Mouse (Mus musculus) gastrocnemius, adult 8-10 months (tissue): ENCODE data around the gene Stk38. TPM values are rescaled to one million over a fixed set of nuclear protein-coding genes. Genes with fewer than 3 reads are reported as not detected.
A peak's percentile ranks its signal among the peaks of the same experiment; 100 is the strongest.
"Not testable (repeated sequence)": the region's sequence is repeated elsewhere in the genome, so short reads cannot be mapped to it uniquely, and the experiment has no call there.

Experiments used
- DNase-seq, 2 experiments: peaks; one replicate each; pipeline ENCODE4 v3.0.0; 2022; ENCODE audit warnings: low spot score in 2 of 2
- total RNA-seq, 4 experiments: library from RNA; stranded (reverse); gene quantifications; 2 replicates each; pipeline ENCODE4 v1.2.4; 2022

The Stk38 gene
- total RNA-seq, 4 experiments from 2014 or later = 19.5 to 22.5 (median 19.8) TPM

DNA sequence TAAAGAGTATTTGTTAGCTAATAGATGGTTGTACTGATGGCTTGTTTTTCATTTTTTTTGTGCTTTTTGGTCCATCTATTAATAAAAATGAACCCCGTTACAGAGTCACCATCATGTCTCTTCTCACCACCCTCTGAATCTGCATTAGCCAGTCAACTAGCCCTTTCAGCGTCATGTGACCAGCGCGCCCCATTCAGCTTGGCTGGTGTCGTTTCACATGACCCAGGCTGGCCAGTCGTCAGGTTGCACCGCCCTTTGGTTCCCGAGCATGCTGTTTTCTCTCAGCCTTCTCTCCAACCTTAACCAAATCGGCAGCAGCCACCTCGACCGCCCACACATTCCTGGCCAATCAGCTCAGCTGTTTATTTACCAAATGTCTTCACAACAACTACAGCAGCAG lies 31.6 kb upstream of the Stk38 start:
- DNase-seq = no peak

DNA sequence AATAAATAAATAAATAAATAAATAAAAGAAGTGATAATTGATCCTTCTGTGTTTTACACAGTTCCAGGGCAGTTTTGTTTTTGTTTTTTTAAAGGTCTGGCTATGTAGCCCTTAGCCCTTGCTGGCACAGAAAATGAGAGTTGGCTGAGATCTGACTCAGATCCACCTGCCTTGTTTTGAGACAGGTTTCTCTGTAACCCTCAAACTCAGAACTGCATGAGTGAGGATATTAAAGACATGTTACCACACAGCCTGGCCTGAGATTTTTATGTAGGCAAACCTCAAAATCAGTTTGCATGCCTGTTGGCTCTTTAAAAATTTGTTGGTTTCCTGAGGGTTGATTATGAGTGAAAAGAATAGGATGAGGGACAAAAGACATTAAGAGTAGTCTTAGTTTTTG lies 27.7 kb upstream of the Stk38 start:
- no peak for DNase-seq

- DNase-seq = no peak
Measured at GRCm38 (mm10) chr17:29034264-29034663, 26.5 kb upstream of the Stk38 start.

- DNase-seq = no peak
Measured at GRCm38 (mm10) chr17:29033569-29034061, 25.8 kb upstream of the Stk38 start.

DNA sequence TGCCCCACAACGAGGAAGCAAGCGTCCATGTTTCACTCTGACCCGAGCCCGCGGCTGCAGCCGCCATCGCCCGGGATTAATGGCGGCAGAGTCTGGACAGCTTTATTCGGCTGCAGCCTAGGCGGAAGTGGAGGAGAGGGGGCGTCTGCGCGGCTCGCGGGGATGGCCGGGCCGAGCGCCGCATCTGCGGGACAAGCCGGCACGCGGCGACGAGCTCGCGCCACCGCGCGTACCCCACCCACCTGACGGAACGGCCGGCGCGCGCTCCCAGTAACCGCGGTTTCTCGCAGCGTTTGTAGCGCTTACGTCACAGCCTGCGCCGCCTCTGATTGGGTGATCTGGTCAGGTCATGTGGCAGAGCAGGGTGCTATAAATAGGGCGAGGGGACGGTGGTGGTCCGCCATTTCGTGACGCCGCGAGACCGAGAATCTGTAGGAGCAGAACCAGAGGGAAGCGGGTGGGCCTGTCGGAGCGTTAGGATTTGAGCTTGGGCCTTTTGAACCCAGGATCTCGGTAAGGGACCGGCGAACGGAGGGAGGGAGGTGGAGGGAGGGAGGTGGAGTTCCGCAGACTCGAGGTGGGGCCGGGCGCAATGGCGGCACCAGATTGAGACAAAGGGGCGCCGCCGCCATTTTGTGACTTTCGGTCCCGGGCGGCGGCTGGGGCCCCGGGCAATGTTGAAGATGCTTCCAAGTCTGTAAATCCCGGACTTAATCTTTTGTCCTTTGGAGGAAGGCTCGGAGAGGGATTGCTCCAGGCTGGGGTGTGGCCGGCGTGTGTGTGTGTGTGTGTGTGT lies 24.7 kb upstream of the Stk38 start, which contains the start of gene Srsf3:
Srsf3 (plus strand) TSS at position 355 of the 796 bp plus-strand sequence.
- DNase-seq = peak; percentile 96 to 98

GRCm38 (mm10) chr17:29031771-29032273 lies 24.0 kb upstream of the Stk38 start:
- no peak for DNase-seq

- DNase-seq = not testable (repeated sequence)
Measured at GRCm38 (mm10) chr17:29031085-29031711, 23.4 kb upstream of the Stk38 start.

- no peak for DNase-seq
Measured at GRCm38 (mm10) chr17:29030321-29031034, 22.7 kb upstream of the Stk38 start.

- no peak for DNase-seq
Measured at GRCm38 (mm10) chr17:29026652-29027356, 19.0 kb upstream of the Stk38 start.

- no peak for DNase-seq
Measured at GRCm38 (mm10) chr17:29024896-29025565, 17.2 kb upstream of the Stk38 start.

DNA sequence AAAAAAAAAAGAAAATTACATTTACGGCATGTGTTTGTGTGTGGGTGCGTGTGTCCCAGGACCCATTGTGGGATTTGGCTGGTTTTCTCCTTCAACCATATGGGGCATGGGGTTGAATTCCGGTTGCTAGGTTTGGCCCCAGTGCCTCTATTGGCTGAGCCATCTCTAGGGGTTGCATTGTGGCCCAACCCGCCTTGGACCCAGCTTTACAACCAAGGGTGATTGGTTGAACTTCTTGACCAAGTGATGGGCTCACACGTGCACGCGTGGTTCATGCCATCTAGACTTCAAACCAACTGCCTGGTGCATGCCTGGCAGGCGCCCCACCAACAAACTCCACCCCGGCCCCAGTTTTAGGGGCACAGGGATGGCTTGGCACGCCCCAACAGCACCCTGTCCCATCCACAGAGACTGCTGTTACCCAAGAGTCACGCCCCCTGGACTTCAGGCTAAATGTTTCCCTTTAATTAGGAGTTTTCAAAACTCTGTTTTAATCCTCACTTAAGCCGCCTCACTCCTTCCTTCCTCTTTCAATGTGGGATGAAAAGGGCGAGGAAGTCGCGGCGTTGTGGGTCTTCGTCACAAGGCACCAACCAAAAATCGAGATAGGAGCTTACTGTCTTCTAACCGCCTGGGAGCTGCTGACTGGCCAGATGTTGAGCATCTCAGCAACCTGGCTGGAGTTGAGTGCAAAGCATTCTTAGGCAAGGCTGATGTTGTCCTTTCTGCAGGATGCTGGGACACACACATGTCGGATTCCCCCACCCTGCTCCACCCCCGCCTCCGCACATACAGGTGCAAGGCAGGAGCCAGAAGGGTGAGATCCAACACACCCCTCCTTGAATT lies 16.5 kb upstream of the Stk38 start:
- DNase-seq = no peak

DNA sequence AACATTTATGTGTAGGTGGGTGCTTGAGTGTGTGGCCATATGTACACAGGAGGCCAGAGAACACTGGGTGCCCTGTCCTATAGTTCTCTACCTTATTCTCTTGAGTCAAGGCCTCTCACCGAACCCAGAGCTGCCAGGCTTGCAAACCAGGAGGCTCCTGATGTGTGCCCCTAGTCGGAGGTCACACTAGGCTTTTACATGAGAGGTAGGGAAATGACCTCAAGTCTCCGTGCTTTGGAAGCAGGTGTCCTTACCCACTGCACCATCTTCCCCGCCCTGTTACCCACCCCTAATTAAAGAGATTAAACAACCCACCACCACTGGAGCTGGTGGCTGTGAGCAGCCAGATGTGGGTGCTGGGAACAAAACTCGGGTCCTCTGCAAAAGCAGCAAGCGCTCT lies 15.6 kb upstream of the Stk38 start:
- DNase-seq = no peak

DNA sequence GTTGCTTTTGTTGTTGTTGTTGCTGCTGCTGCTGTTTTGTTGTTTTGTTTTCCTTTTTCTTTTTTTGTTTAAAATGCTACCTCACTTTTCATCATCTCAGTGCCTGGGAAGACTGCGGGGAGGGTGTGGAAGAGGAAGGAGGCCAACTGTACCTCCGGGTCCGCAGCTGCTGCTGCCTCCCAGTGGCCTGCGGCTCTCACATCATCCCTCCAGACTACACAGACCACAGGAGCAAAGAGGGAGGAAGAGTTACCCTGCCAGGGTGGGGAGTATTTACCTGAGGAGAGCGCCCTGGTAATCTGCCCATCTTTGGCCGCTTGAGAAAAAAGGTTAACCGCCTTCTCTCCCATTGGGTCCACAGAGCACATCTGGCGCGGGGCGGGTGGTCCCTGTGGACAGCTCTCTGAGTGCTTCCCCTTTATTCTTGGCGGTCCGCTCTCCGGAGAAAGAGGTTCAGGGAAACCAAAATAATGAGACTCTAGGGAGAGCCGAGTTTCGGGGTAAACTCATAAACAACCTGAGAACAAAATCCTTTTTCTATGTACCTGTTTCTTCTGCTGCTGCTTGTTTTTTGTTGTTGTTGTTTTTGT lies 14.5 kb upstream of the Stk38 start:
- peak in 1 of 2 experiments; percentile 17 for DNase-seq

DNA sequence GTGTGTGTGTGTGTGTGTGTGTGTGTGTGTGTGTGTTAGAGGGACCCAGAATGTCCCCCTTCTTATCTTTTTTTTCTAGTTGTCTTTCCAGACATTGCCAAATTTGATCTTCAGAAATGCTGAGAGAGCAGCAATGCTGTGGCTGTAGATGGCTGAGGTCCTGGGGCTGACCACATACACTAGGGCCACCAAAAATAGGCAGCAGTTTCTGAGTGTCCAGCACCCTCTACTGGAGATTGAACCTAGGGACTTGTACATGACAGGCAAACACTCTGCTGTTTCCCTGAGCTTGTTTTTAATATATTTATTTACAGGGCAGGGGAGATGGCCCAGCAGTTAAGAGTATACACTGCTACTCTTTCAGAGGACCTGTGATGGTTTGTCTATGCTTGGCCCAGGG lies 12.6 kb upstream of the Stk38 start:
- DNase-seq = no peak

GRCm38 (mm10) chr17:29019391-29019790 lies 11.6 kb upstream of the Stk38 start:
- no peak for DNase-seq

DNA sequence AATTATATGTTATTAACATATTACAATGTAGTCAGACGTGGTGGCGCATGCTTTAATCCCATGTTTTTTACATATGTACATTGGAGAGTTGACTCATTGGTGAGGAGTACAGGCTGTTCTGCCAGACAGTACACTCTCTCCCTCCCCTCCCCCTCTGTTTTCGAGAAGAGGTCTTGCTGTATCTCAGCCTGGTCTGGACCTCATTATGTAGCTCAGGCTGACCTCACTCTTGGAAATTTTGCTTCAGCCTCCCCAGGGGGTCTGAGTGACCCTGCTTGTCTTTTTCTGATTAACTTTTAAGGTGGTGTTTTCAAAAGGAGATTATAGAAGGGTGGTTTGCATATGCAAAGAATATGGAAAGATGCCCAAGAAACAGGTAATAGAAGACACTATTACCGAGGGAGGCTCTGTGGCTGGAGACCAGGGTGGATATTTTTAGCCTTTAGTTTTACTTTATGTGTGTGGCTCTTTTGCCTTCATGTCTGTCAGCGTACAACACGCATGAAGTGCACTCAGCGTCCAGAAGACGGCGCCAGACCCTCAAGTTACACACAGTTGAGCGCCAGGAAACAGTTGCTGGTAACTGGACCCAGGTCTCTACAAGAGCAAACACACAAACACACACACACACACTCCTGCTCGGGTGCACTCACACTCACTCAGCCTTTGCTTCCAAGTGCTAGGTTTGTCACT lies 10.6 kb upstream of the Stk38 start:
- DNase-seq = peak; percentile 58 to 73

DNA sequence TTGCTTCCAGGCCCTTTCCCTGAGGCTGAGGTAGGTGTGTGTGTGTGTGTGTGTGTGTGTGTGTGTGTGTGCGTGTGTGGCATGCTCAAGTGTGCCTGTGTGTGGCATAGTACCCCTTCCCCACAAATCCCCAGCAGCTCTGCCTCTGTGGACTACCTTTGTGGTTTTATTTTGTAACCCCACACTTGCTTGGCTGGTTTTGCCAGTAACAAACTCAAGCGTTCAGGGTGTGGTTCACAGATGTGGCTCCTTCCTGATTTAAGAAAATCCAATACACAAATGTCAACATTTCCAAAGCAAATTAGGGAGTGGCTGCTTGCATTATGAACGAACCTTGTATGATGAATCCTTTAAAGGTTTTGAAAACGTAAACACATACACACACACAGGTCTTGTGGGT lies 8.9 kb upstream of the Stk38 start:
- DNase-seq = no peak

DNA sequence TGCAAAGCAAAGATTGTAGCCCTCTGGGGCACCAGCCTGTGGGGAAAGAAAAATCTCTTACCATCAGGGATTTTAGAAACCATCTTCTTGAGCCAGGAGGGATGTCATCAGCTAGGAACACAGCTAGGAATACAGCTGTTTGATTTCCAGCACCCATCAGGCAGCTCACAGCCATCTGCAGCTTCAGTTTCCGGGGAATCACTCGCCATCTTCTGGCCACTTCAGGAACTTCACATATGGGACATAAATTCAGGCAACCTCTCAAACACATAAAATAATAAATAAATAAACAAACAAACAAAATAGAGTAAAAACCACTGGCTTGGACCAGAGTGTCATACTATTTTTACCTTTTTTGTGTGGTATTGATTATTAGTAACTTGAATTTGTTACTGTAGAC lies 7.8 kb upstream of the Stk38 start:
- DNase-seq = no peak

- peak in 1 of 2 experiments; percentile 24 for DNase-seq
Measured at GRCm38 (mm10) chr17:29014235-29014634, 6.4 kb upstream of the Stk38 start.
